Mouse (Mus musculus): ENCODE results near the gene Cdh23. TPM values are rescaled to one million over a fixed set of nuclear protein-coding genes. Genes with fewer than 3 reads are reported as not detected.

The Cdh23 gene
- polyA plus RNA-seq, 1 experiment from 2014 or later: 0.25 TPM

DNA sequence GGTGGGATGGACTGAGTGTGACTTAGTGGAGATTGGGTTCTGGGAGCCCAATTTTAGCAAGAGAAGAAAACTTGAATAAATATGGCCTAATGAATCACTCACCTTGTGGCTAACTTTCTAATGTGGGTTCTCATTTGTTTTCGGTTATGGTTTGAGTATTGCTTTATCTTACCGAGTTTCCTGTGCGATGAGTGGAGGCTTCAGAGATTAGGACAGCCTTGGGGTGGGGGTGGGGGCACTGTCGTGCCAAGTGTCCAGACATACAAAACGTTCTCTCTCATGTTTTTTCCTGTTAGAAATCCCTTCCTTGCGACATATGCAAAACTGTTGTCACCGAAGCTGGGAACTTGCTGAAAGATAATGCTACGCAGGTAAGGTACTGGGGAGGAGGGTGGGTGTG is 404.1 kb downstream of the Cdh23 start:
- peaks cover 51% of the 10 kb centered on the region for H3K36me3 ChIP-seq (replicated peaks)
- peaks cover 49% of the 10 kb centered on the region for H3K4me1 ChIP-seq (replicated peaks)
- WGBS (ENCODE audit: insufficient replicate concordance): 31% methylated on average over 8 of the region's 8 CpGs
- no peak for ATAC-seq (ENCODE audit: insufficient read depth)
- H3K27me3 ChIP-seq: no peaks in the 10 kb centered on the region
- H3K9me3 ChIP-seq (replicated peaks): no peaks in the 10 kb centered on the region
- H3K4me3 ChIP-seq (replicated peaks): no peak overlapping the region
- no peak overlapping the region for H3K27ac ChIP-seq (replicated peaks)
- no peak overlapping the region for H3K9ac ChIP-seq
- no peak overlapping the region for H3K4me2 ChIP-seq

DNA sequence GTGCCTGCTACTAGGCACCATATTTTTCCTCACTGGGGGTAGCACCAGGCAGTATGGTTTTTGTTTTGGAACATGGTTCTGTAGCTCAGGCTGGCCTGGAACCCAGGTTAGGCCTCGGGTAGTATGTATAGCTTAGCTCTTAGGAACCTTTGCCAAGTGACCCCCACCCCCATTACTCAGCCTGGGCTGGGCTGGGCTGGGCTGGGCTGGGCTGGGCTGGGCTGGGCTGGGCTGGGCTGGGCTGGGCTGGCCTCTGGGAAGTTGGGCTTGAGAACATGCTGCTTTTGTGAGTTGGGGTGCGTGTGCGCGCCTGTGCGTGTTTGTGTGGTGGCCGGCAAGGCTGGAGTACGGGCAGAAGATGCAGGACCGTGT is 405.6 kb downstream of the Cdh23 start:
- Histone ChIP-seq H3K27ac (replicated peaks) (peak overlapping the region; percentile 48), H3K4me1 (replicated peaks) (peaks cover 57% of the 10 kb centered on the region), H3K4me3 (replicated peaks) (no peak overlapping the region), H3K4me2 (peak overlapping the region; percentile 46), H3K9ac (no peak overlapping the region), H3K36me3 (replicated peaks) (peaks cover 39% of the 10 kb centered on the region), H3K27me3 (no peaks in the 10 kb centered on the region), H3K9me3 (replicated peaks) (no peaks in the 10 kb centered on the region)
- ATAC-seq (ENCODE audit: insufficient read depth): no peak
- WGBS (ENCODE audit: insufficient replicate concordance): 74% methylated on average over 8 of the region's 8 CpGs

DNA sequence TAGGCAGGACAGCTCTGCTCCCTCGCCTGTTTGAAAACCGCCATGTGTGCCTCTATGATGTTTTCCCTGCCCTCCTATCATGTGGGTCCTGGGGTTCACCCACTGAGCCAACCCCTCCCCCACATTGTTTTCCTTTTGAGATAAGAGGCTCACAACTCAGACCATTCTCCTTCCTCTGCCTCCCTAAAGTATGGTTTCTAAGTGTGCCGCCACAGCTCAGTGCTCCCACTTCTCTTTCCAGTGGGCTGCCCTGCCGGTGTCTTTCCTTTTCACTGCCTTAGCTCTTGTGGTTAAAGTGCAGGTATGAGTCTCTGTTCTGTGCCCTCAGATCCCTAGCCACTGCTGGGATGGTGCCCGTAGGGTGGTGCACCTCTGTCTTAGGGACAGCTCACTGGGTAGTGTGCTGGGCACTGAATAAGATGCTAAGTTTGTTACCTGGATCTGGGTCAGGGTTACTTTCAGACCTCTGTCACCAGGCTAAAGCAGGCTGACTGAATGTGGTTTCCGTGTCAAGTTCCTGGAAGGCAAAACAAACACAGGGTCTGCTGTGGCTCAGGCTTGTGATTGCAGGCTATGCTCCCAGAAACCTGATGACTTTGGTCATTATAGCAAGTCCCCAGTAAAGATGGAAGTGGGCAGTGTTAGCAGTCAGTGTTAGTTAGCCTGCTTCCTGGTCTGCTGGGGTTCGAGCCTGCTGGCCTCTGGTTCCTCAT is 406.1 kb downstream of the Cdh23 start:
- Histone ChIP-seq H3K4me1 (replicated peaks) (peaks cover 62% of the 10 kb centered on the region), H3K9ac (no peak overlapping the region)

DNA sequence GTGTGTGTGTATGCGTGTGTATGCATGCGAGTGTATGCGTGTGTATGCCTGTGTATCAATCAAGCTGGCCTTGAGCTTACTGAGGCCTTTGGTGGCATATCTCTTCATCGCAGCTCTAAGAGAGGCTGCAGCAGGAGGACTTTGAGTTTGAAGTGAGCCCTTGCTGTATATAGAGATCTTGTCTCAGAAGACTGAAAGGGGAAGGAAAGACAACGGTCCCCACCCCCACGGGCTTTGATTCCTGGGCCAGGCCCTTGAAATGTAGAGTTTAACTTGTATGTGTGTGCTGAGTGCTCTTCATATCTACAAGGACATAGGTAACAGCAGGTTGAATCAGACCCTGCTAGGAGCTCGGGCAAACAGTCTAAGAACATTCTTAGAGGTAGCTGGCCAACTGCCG is 407.1 kb downstream of the Cdh23 start:
- H3K27me3 ChIP-seq: no peaks in the 10 kb centered on the region

More for the DNA sequence above, 406.1 kb downstream of the Cdh23 start:
- H3K4me2 ChIP-seq: peak overlapping the region; percentile 46
- 0 out of 2 replicates have a peak overlapping the region, but pooled peaks have one; percentile 0 for H3K4me3 ChIP-seq (replicated peaks)
- peak overlapping the region; percentile 48; the same call in 1 of the 2 replicates for H3K27ac ChIP-seq (replicated peaks)
- H3K27me3 ChIP-seq: no peaks in the 10 kb centered on the region
- H3K9me3 ChIP-seq (replicated peaks): no peaks in the 10 kb centered on the region
- H3K36me3 ChIP-seq (replicated peaks): peaks cover 37% of the 10 kb centered on the region
- peak; percentile 30; the same call in 1 of the 2 replicates for ATAC-seq (ENCODE audit: insufficient read depth)
- 10% methylated on average over 7 of the region's 7 CpGs for WGBS (ENCODE audit: insufficient replicate concordance)

DNA sequence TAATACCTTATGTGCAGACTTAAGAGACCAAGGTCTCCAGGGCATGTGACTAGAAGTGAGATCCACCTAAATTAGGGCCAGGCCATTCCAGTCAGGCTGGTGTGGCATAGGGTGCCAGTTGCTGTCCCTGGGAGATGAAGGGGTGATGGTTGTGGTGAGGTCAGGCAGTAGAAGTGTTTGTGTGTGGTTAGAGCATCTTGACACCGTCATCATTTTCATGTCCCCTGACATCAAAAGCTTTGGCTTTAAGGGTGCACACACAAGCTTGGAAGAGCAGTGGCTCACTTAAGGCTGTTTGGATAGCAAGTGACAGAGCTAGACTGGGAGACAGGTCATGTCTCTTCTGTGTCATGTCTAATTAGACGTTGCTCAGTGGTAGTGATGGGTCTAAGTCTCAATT is 408.6 kb downstream of the Cdh23 start:
- H3K9ac ChIP-seq: no peak overlapping the region
- no peaks in the 10 kb centered on the region for H3K9me3 ChIP-seq (replicated peaks)
- peaks cover 85% of the 10 kb centered on the region for H3K4me1 ChIP-seq (replicated peaks)
- H3K4me3 ChIP-seq (replicated peaks): no peak overlapping the region
- peaks cover 13% of the 10 kb centered on the region for H3K36me3 ChIP-seq (replicated peaks)
- ATAC-seq (ENCODE audit: insufficient read depth): no peak
- no peak overlapping the region for H3K4me2 ChIP-seq
- 55% methylated on average over 2 of the region's 2 CpGs for WGBS (ENCODE audit: insufficient replicate concordance)
- H3K27ac ChIP-seq (replicated peaks): no peak overlapping the region
- no peaks in the 10 kb centered on the region for H3K27me3 ChIP-seq

More for the DNA sequence above, 407.1 kb downstream of the Cdh23 start:
- H3K9ac ChIP-seq: no peak overlapping the region
- H3K9me3 ChIP-seq (replicated peaks): no peaks in the 10 kb centered on the region
- no peak overlapping the region for H3K4me3 ChIP-seq (replicated peaks)
- WGBS (ENCODE audit: insufficient replicate concordance): 27% methylated on average over 8 of the region's 8 CpGs
- H3K4me1 ChIP-seq (replicated peaks): peaks cover 72% of the 10 kb centered on the region
- H3K27ac ChIP-seq (replicated peaks): peak overlapping the region; percentile 57
- peaks cover 27% of the 10 kb centered on the region for H3K36me3 ChIP-seq (replicated peaks)
- peak overlapping the region; percentile 46; the same call in 1 of the 2 replicates for H3K4me2 ChIP-seq
- no peak for ATAC-seq (ENCODE audit: insufficient read depth)

DNA sequence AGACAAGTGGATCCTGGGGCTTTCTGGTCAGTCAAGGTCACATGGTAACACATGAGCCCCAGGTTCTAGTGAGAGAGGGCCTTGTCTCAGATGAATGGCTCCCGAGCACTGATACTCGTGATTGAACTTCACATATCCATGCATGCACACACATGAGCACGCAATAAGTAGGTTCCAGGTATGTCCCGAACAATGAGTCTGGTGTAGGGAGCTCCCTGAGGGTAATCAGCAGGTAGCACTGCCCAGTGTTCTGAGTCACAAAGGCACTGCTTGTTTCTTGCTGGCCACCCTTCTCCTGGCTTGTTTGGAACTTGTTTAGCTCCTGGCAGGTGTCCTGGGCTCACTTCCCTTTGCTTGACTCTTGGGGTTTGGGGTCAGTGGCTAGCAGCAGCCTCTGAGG is 409.1 kb downstream of the Cdh23 start:
- Histone ChIP-seq H3K4me1 (replicated peaks) (peaks cover 89% of the 10 kb centered on the region), H3K36me3 (replicated peaks) (peaks cover 10% of the 10 kb centered on the region), H3K4me3 (replicated peaks) (no peak overlapping the region), H3K9ac (no peak overlapping the region), H3K27ac (replicated peaks) (no peak overlapping the region), H3K4me2 (no peak overlapping the region), H3K27me3 (no peaks in the 10 kb centered on the region), H3K9me3 (replicated peaks) (no peaks in the 10 kb centered on the region)
- WGBS (ENCODE audit: insufficient replicate concordance): 74% methylated on average over 4 of the region's 4 CpGs
- no peak for ATAC-seq (ENCODE audit: insufficient read depth)

DNA sequence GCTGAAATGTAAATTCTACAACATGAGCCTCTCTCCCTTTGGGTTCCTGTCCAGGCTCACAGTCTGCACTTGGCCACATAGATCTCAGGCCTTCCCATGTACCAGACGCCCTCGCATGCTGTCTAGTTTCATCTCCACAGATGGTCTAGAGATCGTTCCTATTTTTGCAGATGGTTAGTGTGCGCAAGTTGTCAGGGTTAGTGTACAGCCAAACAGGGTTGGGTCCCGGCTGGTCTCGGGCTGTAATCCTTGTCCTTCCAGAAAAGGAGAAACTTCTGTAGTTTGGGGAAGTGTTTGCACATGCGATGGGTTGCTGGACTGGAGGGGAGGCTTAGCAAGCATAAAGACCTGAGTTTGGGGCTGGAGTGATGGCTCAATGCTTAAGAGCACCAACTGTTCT is 409.7 kb downstream of the Cdh23 start:
- Histone ChIP-seq H3K4me2 (no peak overlapping the region), H3K9ac (no peak overlapping the region), H3K9me3 (replicated peaks) (no peaks in the 10 kb centered on the region), H3K36me3 (replicated peaks) (0 out of 2 replicates have a peak, but pooled peaks cover 8% of the 10 kb centered on the region), H3K4me3 (replicated peaks) (no peak overlapping the region), H3K4me1 (replicated peaks) (peaks cover 89% of the 10 kb centered on the region), H3K27me3 (no peaks in the 10 kb centered on the region), H3K27ac (replicated peaks) (no peak overlapping the region)
- WGBS (ENCODE audit: insufficient replicate concordance): 67% methylated on average over 7 of the region's 7 CpGs
- no peak for ATAC-seq (ENCODE audit: insufficient read depth)

DNA sequence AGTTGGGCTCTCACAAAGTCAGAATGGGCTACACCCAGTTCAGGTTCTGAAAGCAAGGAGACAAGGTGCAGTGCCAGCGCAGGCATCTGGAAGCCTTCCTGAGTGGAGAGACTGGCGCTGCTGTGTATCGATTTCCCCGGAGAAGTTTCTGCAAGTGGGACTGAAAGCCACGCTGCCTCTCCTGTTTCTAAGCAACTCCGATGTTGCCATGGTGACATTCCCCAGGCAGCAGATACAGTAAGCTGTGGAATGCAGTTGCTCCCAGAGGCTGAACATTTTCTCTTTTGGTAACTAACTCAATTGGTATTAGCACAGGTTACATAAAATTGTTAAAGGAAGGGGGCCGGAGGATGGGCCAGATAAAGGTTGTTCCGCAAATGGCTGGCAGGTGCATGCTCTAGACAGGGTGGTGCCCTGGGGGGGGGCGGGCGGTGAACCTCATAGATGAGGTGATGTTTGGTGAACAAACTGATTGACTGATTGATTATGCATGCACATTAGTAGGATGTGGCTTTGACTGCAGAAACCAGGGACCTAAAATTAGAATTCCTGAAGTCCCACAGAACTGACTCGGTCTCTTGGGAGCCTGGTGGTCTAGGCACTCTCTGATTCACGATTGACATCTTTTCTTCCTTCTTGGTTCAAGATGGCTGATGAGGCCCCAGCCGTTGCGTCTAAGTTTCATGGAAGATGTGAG is 410.5 kb downstream of the Cdh23 start:
- Histone ChIP-seq H3K36me3 (replicated peaks) (0 out of 2 replicates have a peak, but pooled peaks cover 8% of the 10 kb centered on the region), H3K4me3 (replicated peaks) (no peak overlapping the region), H3K9ac (no peak overlapping the region), H3K4me1 (replicated peaks) (peaks cover 88% of the 10 kb centered on the region), H3K27me3 (no peaks in the 10 kb centered on the region), H3K9me3 (replicated peaks) (no peaks in the 10 kb centered on the region), H3K4me2 (0 out of 2 replicates have a peak overlapping the region, but pooled peaks have one; percentile 15), H3K27ac (replicated peaks) (no peak overlapping the region)
- 74% methylated on average over 14 of the region's 14 CpGs for WGBS (ENCODE audit: insufficient replicate concordance)
- no peak for ATAC-seq (ENCODE audit: insufficient read depth)

DNA sequence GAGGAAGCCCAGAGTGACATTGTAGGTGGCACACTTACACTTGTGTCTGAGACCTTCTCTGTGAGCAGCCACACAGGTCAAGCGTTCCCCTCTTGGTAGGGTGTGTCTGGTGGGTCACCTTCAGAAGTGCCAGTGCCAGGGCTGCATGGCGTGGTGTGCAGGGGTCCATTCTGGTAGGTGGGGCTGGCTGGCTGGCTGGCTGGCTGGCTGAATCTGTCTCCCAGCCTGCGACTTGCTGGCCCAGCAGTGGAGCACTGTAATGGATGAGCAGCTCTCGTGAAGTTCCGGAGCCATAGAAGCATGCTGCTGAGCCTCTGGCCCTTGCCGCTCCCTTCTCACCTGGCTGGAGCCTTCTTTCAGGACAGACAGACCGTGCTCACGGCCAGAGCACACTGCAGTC is 411.1 kb downstream of the Cdh23 start:
- Histone ChIP-seq H3K27ac (replicated peaks) (peak overlapping the region; percentile 45; the same call in 1 of the 2 replicates), H3K9ac (no peak overlapping the region), H3K27me3 (no peaks in the 10 kb centered on the region), H3K4me3 (replicated peaks) (no peak overlapping the region), H3K36me3 (replicated peaks) (0 out of 2 replicates have a peak, but pooled peaks cover 8% of the 10 kb centered on the region), H3K4me2 (peak overlapping the region; percentile 15; the same call in 1 of the 2 replicates), H3K4me1 (replicated peaks) (peaks cover 88% of the 10 kb centered on the region), H3K9me3 (replicated peaks) (no peaks in the 10 kb centered on the region)
- WGBS (ENCODE audit: insufficient replicate concordance): 70% methylated on average over 8 of the region's 8 CpGs
- ATAC-seq (ENCODE audit: insufficient read depth): peak; percentile 16; the same call in 1 of the 2 replicates

DNA sequence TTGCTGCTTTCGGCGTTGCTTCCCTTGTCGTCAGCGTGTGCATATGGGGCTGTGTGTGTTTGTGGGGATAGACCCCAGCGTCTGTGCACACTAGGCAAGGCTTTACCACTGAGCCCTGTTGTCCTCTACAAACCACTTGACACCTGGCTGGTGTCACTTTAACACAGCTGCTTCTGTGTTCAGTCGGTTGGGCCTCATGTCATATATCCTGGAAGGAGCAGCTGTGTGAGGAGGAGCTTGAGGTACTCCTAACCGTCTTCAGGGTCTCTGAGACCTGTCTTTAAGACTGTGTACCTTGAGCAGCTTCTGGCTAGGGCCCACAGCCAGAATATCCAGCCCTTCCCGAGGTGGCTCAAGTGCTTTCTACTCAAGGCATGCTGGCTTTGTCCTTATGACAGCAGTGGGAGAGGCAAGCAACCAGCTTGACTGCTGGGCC is 411.6 kb downstream of the Cdh23 start:
- 39% methylated on average over 8 of the region's 8 CpGs for WGBS (ENCODE audit: insufficient replicate concordance)

DNA sequence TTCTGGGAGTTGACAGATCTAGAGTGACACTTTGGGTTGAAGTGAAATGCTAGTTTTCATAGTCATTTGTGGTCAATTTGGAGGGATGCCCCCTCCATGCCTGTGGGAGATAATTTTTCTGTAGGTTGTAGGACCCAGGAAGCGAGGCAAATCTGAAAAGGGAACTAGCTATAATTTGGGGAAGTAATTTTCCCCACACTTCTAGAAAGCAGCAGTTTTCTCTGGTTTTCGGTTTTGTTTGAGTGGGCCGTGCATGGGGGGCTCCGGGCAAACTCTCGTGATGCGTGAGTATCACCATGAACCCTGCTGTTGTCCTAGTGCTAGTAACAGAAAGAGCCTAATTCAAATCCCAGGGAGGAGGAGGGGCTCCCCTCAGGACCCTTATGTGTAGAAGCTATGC is 412.0 kb downstream of the Cdh23 start:
- H3K36me3 ChIP-seq (replicated peaks): 0 out of 2 replicates have a peak, but pooled peaks cover 9% of the 10 kb centered on the region
- no peak for ATAC-seq (ENCODE audit: insufficient read depth)
- WGBS (ENCODE audit: insufficient replicate concordance): 30% methylated on average over 6 of the region's 6 CpGs
- 0 out of 2 replicates have a peak overlapping the region, but pooled peaks have one; percentile 14 for H3K4me3 ChIP-seq (replicated peaks)
- no peaks in the 10 kb centered on the region for H3K9me3 ChIP-seq (replicated peaks)
- peak overlapping the region; percentile 45; the same call in 1 of the 2 replicates for H3K27ac ChIP-seq (replicated peaks)
- H3K9ac ChIP-seq: no peak overlapping the region
- H3K4me1 ChIP-seq (replicated peaks): peaks cover 88% of the 10 kb centered on the region
- no peaks in the 10 kb centered on the region for H3K27me3 ChIP-seq
- peak overlapping the region; percentile 38 for H3K4me2 ChIP-seq

More for the DNA sequence above, 411.6 kb downstream of the Cdh23 start:
- H3K27me3 ChIP-seq: no peaks in the 10 kb centered on the region
- no peaks in the 10 kb centered on the region for H3K9me3 ChIP-seq (replicated peaks)
- H3K27ac ChIP-seq (replicated peaks): peak overlapping the region; percentile 45; the same call in 1 of the 2 replicates
- H3K4me2 ChIP-seq: peak overlapping the region; percentile 38
- no peak overlapping the region for H3K9ac ChIP-seq
- H3K4me1 ChIP-seq (replicated peaks): peaks cover 88% of the 10 kb centered on the region
- H3K4me3 ChIP-seq (replicated peaks): 0 out of 2 replicates have a peak overlapping the region, but pooled peaks have one; percentile 14
- 0 out of 2 replicates have a peak, but pooled peaks cover 8% of the 10 kb centered on the region for H3K36me3 ChIP-seq (replicated peaks)
- ATAC-seq (ENCODE audit: insufficient read depth): no peak

Data from liver, embryonic 15.5 days (tissue).